Mouse (Mus musculus) R1 (cell line): ENCODE measurements around the gene Gcnt3.
A peak's percentile ranks its signal among the peaks of the same experiment; 100 is the strongest.
"Not testable (repeated sequence)": the region's sequence is repeated elsewhere in the genome, so short reads cannot be mapped to it uniquely, and the experiment has no call there.

Experiments
- DNase-seq: peaks from one replicate; pipeline ENCODE4 v3.0.0-alpha.2; 2018; ENCODE audit warnings: low read depth, low spot score

Gene Gcnt3

DNA sequence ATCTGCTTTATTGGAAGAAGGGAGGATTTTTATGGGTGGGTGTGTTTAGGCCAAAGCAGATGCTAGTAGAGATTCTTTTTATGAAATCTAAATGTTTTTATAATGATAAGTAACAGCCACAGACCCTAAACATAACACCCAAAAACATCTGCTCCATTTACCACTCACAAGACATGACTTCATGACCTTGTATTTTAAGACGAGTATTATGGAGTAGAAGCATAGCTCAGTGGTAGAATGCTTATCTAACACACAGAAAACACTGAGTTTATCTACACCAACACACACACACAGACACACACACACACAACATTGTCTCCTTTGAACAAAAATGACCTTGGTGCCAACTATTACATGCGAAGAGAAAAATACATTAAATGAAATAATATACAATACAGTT lies 7.0 kb upstream of the Gcnt3 start:
- DNase-seq, result no peak

DNA sequence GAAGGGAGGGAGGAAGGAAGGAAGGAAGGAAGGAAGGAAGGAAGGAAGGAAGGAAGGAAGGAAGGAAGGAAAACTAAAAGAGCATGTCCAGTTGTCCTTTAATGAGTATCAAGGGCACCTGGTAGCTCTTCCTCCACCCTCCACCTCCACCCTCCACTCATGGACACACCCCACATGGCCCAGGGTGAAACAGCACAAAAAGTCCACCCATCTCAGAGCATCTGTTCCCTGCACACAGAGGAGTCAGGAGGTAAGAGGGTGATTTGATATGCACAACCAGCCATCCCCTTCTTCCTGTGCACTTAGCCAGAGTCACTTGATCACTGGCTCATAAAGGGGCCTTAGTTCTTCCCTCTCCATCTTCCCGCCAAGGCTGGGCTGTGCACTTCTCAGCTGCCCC lies 5.0 kb upstream of the Gcnt3 start:
- DNase-seq, result no peak

DNA sequence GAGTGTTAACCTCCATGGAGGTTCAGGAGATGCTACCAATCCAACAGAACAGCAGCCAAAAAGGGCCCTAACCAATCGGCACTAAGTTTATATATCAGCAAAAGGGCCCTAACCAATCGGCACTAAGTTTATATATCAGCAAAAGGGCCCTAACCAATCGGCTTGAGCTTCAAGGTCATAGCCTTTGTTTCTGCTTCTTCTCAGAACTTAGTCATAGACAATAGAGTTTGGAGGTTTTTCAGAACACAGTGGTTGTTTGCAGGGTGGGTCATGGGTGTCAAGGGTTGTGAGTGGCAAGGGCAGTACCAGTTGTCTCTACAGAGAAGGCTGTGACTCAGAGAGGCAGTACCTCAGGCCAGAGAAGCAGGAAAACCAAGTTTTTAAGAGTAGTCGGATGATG lies 4.2 kb upstream of the Gcnt3 start:
- peak; percentile 49 for DNase-seq

DNA sequence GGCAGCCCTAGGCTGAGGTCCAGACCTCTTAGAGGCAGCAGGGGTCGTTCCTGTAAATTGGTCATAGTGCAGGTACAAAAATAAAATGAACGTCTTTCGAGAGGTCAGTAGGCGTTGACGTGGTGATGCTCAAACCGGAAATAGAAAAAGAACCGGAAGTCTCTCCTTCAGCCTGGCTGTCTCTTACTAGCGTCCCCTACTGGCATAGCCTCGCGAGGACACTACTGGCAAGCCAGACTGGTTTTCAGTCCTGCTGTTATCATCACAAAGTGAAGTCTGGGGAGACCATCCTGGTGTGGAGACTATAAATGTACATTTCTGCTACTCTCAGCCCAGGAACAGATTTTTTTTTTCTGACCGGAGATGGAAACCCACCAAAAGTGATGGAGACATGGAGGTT lies 2.7 kb upstream of the Gcnt3 start:
- DNase-seq, result peak; percentile 79

DNA sequence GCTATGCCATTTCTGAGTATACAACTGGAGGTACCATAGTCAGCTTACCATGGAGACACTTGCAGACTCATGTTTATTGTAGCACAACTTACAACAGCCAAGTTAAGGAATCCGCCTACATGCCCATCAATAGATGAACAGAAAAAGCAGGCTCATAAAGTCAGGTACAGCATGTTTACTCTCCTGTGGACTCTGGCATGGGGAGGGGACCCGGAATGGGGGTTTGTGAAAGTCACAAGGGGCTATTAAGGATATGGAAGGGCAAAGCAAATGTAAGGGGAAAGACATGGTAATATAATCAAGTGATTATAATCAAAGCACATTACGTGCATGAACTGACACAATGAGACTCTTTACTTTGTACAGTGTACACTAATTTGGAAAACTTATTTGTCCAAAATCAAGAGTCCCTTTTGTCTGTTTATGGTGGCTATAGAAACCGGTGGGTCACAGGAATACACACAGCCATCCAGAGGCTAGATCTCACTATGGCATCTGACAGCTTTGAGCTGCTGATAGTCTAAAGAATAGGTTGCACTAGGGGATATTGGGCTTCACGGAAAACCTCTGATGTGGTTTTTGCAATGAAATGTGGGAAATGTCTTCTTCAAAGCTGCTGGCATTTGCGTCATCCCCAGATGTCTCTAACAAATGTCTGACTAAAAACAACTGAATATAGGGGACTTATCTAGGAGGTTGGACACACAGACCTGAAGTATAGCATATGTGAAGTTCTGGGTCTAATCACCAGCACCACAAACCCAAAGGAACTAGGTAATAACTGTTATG lies 1.9 kb upstream of the Gcnt3 start:
- no peak for DNase-seq

DNA sequence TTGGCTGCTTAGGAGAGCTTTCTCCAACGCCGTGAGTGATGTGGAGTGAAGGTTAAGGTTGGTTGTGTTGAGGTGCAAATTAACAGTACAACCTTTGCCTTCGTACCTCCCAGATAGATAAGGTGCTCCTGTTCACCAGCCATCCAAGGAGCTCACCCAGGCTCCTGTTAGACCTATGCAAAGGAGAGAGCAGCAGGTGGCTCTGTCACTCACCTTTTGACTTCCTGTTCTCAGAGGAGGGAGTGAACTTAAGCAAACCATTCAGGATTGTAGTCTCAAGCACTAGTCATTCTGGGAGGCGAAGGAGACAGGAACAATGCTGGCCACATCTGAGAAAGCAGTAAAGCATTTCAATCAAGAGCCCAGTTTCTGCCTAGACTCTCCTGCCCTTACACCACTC lies 1.2 kb downstream of the Gcnt3 start:
- peak; percentile 57 for DNase-seq

DNA sequence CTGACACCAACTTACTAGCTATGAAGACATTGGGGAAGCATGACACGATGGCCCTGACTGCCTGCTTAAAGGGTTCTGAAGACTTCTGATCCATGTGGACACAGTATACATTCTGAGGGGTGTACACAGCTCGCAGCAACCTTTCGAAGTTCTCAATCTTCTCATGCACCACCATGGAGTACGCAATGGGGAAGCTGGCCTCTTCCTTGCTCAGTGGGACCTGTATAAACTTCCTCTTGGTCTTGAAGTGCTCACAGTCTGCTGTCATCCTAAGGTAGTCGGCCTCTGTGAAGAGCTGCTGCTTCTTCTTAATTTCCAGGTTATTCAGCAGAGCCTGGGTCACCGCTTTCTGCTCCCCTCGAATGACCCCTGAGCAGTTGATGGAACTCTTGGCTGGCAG lies 3.2 kb downstream of the Gcnt3 start:
- no peak for DNase-seq

DNA sequence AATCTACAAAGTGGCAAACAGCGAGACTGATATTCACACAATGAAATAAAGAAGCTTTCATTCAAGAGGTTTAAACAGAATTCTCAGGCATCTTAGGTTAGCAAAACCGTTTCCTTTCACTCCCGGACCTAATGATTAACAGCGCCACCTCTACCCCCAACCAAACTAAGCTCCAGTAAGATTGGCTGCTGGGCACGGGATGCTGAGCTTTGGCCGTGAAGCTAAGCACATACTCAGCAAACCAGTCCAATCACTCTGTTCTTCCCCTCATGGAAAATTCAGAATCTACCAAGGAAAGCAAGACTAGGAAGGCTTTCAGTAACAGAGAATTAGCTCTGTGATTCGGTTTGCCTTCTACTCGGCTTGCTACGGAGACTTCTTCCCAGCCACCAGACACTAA lies 4.8 kb downstream of the Gcnt3 start:
- no peak for DNase-seq

DNA sequence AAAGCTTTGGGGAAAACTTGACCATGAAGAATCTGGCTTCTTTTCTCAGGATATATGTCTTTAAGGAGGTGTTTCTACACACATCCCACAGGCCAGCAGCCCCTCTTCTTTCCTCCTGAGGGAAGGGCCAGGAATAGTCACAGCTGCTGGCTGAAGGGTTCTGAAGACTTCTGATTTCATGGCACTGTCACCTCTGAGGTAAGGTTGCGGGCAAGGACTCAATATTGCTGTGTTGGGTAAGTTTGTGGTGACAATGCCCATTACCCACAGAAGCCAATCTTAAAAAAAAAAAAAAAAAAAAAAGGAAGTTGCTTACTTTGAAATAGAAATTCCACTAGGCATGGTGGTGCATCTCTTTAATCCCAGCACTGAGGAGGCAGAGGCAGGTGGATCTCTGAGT lies 5.7 kb downstream of the Gcnt3 start:
- no peak for DNase-seq

DNA sequence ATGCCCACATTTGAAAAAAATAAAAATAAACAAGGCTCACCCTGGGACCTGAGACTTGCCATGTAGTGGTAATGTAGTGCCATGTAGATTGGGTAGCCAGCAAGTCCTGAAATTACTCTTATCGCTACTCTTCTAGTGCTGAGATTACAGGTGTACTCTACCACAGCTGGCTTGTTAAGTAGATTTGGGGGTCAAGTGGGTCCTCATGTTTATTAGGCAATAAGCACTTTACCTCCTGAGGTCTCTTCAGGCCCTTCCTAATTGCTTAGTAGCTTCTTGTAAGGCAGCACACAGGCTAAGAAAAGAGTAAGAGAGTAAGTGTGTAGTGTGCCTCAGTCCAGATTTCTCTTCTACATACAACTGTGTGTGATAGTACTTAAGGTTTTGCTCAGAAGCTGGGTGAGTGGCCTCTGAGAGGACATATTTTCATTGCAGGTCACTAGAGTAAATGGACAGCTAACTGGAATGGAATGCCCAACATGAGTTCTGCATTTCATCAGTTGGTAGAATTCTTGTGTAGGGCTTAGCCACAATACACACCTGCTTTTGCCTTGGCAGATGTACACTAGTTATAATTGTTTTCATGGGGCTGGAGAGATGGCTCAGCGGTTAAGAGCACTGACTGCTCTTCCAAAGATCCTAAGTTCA lies 12.4 kb downstream of the Gcnt3 start:
- DNase-seq, result peak; percentile 39

DNA sequence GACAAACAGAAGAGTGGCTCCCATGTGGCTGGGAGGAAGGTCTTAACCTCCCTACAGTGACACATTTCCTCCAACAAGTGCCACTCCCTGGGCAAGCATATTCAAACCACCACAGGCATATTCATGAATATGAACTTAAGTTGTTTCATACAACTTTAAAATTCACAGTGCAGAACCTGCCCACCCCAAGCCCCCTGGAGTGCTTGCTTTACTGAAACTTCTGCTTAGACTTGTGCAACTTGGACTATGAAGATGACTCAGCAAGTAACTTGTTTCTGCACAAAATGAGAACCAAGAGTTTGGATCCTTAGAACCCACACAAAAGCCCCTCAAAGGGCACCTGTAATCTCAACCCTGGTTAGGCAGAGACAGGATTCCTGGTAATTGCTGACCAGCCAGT lies 13.2 kb downstream of the Gcnt3 start:
- peak; percentile 49 for DNase-seq

DNA sequence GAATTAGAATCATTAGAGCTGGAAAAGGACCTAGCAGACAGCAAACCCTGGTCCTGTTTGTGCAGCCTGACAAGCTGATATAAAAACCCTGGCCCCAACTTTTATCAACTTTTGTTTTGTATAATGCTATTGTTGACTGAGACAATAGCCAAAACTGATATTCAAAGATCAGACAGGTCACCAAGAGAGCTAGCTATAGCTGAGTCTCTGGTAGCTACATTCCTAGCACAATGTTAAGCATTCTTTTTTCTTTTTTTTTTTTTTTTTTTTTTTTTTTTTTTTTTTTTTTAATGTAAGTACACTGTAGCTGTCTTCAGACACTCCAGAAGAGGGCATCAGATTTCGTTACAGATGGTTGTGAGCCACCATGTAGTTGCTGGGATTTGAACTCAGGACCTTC lies 14.3 kb downstream of the Gcnt3 start:
- DNase-seq, result not testable (repeated sequence)

DNA sequence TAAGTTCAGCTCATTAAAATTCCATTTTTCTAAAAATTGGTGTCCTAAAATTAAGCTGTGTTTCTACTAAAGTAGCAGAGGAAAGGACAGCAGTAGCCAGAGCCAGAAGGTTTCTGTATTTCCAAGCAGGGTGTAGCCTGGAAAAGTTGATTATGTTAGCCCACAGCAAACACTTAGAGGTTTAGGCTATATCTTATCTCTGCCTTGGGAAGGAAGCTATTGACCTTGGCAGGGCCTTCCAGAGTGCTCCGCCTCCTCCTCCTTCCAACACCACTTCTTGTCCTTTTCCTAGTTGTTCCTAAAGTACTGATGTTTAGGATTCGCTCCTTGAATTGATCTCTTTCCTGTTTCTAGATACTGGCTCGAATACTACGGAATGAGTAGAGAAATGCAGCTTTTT lies 15.8 kb downstream of the Gcnt3 start:
- DNase-seq, result no peak

DNA sequence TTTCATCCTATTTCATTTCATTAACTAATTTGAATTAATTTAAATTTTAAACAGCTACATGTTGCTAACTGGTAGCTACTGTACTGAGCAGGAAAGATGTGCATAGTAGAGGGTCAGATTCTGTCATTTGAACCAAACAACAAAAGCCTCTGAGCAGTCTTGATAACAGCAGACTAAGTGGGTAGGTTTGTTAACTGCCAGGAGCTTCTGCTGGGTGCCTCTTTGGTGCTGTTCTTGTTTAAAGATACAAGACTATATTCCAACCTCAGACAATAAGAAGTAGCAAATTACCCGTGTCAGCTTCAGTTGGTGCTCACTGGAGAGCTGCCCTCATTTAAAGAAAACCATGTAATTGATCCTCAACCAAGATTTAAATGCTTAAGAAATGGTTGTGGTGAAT lies 16.3 kb downstream of the Gcnt3 start:
- DNase-seq, result no peak

DNA sequence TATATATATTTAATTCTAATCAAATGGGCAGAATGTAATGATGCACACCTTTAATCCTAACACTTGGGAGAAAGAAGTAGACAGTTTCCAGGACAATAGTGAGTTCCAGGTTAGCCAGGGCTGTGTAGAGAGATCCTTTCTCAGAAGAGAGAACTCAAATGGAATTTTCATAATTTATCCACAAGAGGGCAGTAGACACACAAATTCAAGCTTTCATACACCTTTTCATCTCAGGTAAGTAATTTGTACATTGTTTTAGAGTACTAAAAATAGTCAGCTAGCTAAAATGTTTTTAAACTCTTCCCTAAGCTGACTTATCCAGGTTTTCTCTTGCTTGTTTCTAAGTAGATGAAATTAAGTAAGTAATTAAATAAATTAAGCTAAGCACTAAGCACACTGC lies 19.0 kb downstream of the Gcnt3 start:
- DNase-seq, result peak; percentile 58

DNA sequence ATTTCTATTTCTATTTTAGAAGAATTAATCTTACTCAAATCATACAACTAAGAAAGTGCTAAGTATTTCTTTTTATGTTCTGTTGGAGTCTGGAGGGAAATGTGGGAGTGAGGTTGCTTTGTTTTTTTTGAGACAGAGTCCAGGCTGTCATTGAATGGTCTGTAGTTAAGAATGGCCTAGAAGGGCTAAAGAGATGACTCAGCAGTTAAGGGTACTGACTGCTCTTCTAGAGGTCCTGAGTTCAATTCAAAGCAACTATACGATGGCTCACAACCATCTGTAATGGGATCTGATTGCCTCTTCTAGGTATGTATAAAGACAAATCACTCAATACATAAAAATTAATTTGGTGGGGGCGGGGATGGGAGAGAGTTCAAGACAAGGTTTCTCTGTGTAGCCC lies 22.3 kb downstream of the Gcnt3 start:
- peak; percentile 26 for DNase-seq

DNA sequence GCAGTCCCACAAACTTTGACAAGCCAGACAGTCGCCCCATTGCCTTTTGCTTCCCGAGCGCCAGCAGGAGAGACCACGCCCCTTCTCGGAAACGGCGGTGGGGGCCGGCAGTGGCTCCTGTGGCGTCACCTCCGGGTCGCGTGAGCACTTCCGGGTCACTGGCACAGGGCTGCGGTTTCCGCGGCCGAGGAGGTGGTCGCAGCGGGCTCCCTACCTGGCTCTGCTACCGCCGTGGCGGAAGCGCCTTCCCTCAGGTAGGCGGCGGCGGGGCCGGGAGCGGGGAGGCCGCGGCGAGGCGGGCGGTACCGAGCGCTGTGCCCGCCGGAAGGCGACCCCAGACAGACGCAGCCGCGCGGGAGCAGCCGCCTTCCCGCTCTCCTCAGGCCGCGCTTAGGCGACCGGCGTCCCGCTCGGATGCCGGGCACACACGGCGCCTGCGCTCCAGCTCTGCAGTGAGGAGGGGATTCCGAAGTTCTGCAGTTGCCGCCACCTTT lies 25.4 kb downstream of the Gcnt3 start, which contains the start of gene Gtf2a2:
TSS of gene Gtf2a2 (plus strand) at position 143 of the 494 bp plus-strand sequence.
- DNase-seq, result peak; percentile 94

DNA sequence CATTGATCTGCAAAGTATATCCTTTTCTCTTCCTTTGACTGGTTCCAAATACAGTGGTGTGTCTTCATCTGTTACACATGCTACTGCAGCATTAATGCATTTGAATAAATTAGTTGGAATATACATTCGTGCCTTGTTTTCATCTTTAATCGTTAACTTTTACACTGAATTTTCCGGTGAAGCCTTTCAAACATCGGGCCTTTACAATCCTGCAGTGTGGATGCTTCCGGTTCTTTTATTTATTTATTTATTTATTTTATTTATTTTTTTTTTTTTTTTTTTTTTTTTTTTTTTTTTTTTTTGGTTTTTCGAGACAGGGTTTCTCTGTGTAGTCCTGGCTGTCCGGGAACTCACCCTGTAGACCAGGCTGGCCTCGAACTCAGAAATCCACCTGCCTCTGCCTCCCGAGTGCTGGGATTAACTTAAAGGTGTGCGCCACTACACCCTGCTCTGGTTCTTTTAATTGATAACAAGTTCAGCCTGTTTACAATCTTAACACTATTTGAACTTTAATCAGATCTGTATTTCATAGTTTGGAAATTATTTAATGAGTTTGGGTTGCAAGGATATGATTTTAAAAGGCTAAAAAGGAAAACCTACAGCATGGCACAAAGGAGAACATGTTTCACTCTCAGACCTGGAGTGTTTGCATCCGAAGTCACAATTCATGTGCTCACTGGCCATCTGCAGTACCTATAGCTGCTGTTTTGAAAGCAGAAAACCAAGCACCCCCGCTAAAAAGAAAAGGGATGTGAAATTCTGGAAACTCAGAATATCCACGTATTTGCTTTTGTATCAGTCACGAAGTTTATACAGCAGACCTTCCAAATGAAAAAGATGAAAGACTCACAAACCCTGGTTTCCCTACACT lies 26.1 kb downstream of the Gcnt3 start:
- DNase-seq, result no peak

DNA sequence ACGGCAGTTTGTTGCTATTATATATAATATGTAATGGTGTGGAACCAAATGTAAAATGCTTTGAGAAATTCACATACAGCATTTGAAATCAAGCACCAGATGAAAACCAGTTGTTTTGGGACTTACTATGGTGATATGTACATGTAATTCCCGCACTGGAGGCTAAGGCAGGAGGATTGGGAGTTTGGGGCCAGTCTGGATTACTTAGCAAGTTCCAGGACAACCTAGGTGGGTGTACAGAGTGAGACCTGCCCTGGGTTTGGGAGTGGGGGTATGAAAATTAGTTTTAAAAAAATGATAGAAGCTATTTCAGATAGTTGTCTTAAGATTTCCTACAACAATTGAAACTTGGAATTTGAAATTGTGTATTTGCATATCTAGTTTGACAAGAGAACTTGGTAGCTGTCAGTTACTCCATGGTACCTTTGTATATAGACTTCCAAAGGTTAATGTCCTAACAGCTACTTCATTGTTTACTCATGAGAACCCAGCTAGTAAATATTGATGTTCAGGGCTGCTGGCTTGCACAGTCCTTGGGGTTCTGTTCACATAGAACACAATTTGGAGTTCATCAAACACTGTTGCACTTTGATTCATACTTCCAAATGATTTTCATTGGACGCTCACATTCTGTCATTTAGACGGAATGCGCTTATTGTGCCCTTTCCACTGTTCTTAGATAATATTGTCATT lies 27.0 kb downstream of the Gcnt3 start:
- no peak for DNase-seq

DNA sequence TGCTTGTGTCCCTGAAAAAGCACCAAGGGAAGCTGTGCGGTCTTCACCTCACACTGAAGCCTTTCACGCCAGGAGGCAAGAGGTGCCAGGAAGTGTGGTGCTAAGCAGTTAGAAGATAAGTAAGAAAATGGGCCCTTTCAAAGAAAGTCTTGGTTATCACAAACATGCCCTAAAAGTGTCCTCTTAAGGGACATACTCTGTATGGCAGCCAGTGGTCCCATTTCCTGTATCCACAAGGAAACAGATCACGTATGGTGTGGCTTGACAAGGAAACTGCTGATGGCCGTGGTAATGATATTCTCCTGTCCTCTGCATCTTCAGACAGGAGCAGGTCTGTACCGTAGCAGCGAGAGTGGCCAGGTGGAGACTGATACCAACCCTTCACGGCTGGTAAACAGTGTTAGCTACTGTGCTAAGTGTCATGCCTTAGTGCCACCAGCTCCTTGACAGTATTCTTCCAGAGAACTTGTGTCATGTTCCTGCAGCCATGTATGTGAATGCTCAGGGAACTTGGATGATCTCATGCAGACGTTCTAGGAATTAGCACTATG lies 28.1 kb downstream of the Gcnt3 start:
- DNase-seq, result no peak

DNA sequence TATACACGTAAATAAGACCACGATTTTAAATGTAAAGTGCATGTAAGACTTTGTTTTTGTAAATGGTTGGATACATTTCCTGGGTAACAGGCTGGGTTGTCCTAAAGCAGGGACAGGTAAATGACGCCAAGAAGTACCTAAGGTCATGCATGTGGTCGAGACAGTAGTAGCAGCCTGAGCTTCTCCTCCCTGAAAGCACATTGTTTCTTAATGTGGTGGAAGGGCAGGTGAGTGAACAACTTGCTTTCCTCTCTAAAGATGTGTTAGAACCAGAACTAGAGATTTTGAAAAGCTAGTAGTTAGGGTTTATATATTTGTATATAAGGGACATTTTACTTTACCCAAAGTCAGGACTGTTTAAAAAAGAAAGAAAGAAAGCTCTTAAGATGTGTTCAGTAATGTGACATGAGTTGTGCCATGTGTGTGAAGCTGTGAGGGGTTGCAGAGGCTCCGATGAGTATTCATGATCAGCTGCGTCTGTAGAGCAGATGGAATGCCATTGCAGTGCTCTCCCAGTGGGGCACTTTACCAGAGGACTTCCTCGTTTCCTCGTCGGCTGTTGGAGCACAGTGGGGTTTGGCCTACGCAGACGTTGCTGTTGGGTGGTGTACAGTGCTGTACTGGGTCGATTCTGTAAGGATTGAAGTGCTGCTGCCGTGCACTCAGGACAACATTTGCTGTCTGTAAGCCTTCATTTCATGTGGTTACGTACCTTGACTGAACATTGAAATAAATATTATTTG lies 30.2 kb downstream of the Gcnt3 start:
- no peak for DNase-seq
